Mouse (Mus musculus): ENCODE measurements around the gene 2410004B18Rik.

GRCm38 (mm10) chr3:145987970-145988683 lies 50.3 kb downstream of the 2410004B18Rik start:
- no peak for TF ChIP-seq CTCF (IDR thresholded peaks at IDR 0.05; ENCODE audit: low read depth)
- TF ChIP-seq EP300 (IDR thresholded peaks at IDR 0.05; ENCODE audit: low read depth), result no peak

All from liver, postnatal 0 days (tissue).